Mouse (Mus musculus): ENCODE data around the gene Prkar1b. TPM values are rescaled to one million over a fixed set of nuclear protein-coding genes. Genes with fewer than 3 reads are reported as not detected.

The Prkar1b gene
- polyA plus RNA-seq, 1 experiment = 0.01 TPM

DNA sequence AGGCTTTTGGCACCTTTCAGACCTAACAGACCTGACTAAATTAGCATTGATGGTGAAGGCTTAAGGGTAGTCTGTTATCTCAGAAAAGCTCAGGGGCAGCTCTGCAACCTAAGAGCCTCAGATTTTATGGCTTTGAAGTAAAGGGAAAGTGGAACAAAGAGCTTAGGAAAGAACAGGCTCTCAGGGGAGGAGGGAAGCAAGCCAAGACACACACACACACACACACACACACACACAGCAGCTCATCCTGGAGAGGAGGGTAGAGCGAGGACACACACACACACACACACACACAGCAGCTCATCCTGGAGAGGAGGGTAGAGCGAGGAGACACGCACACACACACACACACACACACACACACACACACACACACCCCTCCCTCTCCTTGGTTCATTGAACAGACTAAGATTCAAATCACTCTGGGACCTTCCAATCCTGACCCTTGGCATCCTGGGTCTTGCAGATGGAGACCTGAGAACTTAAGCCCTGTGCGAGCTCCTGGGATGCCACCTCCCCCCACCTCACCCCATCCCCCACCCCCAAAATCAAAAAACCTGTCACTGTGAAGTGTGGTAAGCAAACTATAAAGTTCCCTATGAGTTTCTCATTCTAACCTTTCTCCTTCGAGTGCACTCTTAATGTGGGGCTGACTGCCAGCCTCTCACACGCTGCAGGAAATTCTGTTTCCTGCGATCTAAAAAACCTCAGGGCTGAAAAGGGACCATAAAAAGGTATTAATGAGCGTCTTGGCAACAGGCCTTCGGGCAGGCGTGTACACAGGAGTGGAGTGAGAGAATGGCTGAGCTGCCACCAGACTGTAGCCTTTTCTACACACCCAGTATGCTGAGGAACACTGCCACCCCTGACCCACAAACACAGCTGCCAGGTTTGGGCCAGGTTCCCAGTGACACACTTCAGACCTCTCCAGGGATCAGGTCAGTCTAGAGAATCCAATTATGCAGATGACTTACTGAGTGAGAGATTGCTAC is 25.1 kb upstream of the Prkar1b start:
- Histone ChIP-seq H3K4me1 (ENCODE audit: control insufficient read depth) (peaks cover 9% of the 10 kb centered on the region), H3K36me3 (ENCODE audit: control insufficient read depth) (peaks cover 83% of the 10 kb centered on the region)

DNA sequence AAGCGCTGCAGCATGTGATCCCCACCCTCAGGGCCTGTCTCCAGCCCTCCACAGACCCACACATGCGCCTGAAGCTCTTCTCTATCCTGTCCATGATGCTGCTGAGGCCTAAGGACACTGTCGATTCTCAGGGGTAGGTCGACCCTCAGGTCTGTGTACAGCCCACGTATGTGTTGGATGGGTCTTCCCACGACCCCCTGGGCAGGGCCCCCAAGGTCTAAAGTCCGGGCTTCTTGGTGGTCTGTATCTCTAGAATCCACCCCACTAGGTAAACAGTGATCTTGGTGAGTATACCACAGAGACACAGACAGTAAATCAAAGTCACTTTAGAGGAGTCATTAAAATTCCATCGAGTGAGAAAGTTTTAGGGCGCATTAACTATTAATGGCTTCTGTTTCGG is 24.3 kb upstream of the Prkar1b start:
- Histone ChIP-seq H3K36me3 (ENCODE audit: control insufficient read depth) (peaks cover 77% of the 10 kb centered on the region), H3K9me3 (ENCODE audit: control insufficient read depth, low read length) (no peaks in the 10 kb centered on the region), H3K4me3 (replicated peaks) (no peak overlapping the region), H3K4me1 (ENCODE audit: control insufficient read depth) (peaks cover 4% of the 10 kb centered on the region; the same call in 1 of the 2 replicates), H3K27me3 (ENCODE audit: control insufficient read depth) (no peaks in the 10 kb centered on the region)
- no peak for TF ChIP-seq GATA1 (IDR thresholded peaks at IDR 0.05; ENCODE audit: low read length)
- TF ChIP-seq TAL1 (IDR thresholded peaks at IDR 0.05; ENCODE audit: low read length) = no peak

More for the DNA sequence above, 25.1 kb upstream of the Prkar1b start:
- H3K27me3 ChIP-seq (ENCODE audit: control insufficient read depth) = no peaks in the 10 kb centered on the region
- no peaks in the 10 kb centered on the region for H3K9me3 ChIP-seq (ENCODE audit: control insufficient read depth, low read length)
- TF ChIP-seq GATA1 (IDR thresholded peaks at IDR 0.05; ENCODE audit: low read length) (no peak), TAL1 (IDR thresholded peaks at IDR 0.05; ENCODE audit: low read length) (no peak)
- no peak overlapping the region for H3K4me3 ChIP-seq (replicated peaks)

DNA sequence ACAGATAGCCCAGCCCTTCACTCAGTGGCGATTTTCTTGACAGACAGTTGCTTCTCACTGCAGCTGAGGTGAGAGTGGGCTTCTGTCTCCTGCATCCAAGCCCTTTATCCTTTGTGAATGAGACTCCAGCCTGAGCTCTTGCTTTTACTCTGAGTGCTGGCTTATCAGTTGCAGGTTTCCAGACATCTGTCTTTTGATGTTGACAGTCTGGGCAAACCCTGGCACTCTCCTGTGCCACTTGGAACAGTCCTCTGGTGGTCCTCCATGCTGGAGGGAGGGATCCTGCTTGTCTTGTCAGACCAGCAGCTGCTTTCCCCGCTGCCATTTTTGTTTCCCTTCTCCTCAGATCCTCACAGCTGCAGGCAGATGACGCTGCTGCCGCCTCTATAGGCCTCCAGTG is 22.1 kb upstream of the Prkar1b start:
- Histone ChIP-seq H3K4me1 (ENCODE audit: control insufficient read depth) (peaks cover 5% of the 10 kb centered on the region), H3K9me3 (ENCODE audit: control insufficient read depth, low read length) (no peaks in the 10 kb centered on the region), H3K36me3 (ENCODE audit: control insufficient read depth) (peaks cover 75% of the 10 kb centered on the region), H3K27me3 (ENCODE audit: control insufficient read depth) (no peaks in the 10 kb centered on the region), H3K4me3 (replicated peaks) (no peak overlapping the region)
- no peak for TF ChIP-seq TAL1 (IDR thresholded peaks at IDR 0.05; ENCODE audit: low read length)
- TF ChIP-seq GATA1 (IDR thresholded peaks at IDR 0.05; ENCODE audit: low read length) = no peak

DNA sequence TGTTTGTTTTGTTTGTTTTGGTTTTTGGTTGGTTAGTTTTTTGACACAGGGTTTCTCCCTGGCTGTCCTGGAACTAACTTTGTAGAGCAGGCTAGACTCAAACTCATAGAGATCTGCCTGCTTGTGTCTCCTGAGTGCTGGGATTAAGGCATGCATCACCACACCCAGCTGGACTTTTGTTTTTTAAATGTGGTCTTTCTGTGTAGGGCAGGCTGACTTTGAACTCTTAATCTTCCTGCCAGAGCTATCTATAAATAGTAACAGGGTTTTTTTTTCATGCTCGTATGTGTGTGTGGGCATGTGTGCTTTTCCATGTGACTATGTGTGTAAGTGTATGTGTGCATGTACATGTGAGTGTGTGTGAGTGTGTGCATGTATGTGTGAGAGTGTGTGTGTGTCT is 17.7 kb upstream of the Prkar1b start:
- TF ChIP-seq TAL1 (IDR thresholded peaks at IDR 0.05; ENCODE audit: low read length) (no peak), GATA1 (IDR thresholded peaks at IDR 0.05; ENCODE audit: low read length) (no peak)

DNA sequence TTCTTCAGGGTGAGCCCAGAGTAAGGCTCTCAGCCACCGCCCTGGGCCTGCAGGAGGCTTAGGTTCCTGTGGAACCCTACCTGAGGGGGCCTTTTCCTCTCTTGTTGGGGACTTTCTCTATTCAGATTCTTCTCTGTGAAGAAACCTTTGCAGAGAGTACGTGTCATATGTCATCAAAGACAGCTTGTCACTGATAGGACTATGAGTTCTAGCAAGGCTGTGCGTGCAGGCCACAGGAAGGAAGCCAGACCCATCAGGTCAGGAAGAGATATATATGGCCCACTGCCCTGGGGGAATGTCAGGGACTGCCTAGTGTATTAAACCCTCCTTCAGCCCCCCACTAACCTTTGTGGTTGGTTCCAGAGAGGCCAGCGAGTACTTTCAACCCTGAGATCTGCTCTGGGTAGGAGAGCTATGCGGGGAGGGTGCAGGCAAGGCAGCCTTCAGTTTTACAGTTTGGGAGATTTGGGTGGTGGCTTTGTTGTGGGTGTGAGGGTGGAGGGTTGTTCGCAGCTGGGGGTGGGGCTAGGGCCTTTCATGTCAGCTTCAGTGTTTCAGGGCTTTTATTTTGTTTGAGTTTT is 17.1 kb upstream of the Prkar1b start:
- H3K36me3 ChIP-seq (ENCODE audit: control insufficient read depth) = peaks cover 77% of the 10 kb centered on the region
- TF ChIP-seq GATA1 (IDR thresholded peaks at IDR 0.05; ENCODE audit: low read length) = no peak
- TF ChIP-seq TAL1 (IDR thresholded peaks at IDR 0.05; ENCODE audit: low read length) = no peak
- H3K4me1 ChIP-seq (ENCODE audit: control insufficient read depth) = peaks cover 16% of the 10 kb centered on the region
- no peaks in the 10 kb centered on the region for H3K9me3 ChIP-seq (ENCODE audit: control insufficient read depth, low read length)
- H3K4me3 ChIP-seq (replicated peaks) = no peak overlapping the region
- H3K27me3 ChIP-seq (ENCODE audit: control insufficient read depth) = no peaks in the 10 kb centered on the region

More for the DNA sequence above, 17.7 kb upstream of the Prkar1b start:
- peaks cover 76% of the 10 kb centered on the region for H3K36me3 ChIP-seq (ENCODE audit: control insufficient read depth)
- H3K4me1 ChIP-seq (ENCODE audit: control insufficient read depth) = peaks cover 12% of the 10 kb centered on the region
- H3K9me3 ChIP-seq (ENCODE audit: control insufficient read depth, low read length) = no peaks in the 10 kb centered on the region
- no peak overlapping the region for H3K4me3 ChIP-seq (replicated peaks)
- no peaks in the 10 kb centered on the region for H3K27me3 ChIP-seq (ENCODE audit: control insufficient read depth)

DNA sequence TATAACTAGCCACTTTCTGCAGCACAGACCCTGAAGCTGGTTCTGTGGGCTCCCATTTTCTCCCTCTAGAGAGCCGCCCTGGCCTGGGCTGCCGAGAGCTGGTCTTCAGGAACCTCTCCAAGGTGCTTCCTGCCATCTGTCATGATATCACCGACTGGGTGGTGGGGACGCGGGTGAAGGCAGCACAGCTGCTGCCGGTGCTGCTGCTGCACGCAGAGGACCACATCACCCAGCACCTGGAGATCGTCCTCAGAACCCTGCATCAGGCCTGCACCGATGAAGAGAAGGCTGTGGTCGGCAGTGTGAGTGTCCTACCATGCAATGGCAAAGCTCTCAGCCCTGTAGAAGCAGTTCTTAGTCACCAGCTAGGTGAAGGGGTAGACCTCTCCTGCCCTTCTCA is 11.8 kb upstream of the Prkar1b start:
- Histone ChIP-seq H3K9me3 (ENCODE audit: control insufficient read depth, low read length) (no peaks in the 10 kb centered on the region), H3K36me3 (ENCODE audit: control insufficient read depth) (peaks cover 71% of the 10 kb centered on the region), H3K4me3 (replicated peaks) (no peak overlapping the region), H3K27me3 (ENCODE audit: control insufficient read depth) (no peaks in the 10 kb centered on the region), H3K4me1 (ENCODE audit: control insufficient read depth) (peaks cover 11% of the 10 kb centered on the region)
- TF ChIP-seq GATA1 (IDR thresholded peaks at IDR 0.05; ENCODE audit: low read length) (no peak), TAL1 (IDR thresholded peaks at IDR 0.05; ENCODE audit: low read length) (no peak)

DNA sequence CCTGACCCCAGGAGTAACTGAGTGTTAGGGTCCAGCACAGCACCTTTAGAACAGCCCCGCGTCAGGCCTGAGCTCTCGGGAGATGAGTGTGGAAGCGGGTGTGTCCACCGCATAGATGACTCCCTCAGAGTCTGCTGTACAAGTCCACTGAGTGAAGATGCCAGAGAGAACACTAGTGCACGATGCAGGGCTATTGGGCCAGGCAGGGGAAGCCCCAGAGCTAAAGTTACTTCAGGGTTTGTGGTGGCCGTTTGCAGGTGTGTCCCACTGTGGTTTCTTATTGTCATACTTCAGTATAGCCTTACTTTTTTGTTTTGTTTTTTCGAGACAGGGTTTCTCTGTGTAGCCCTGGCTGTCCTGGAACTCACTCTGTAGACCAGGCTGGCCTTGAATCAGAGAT is 11.1 kb upstream of the Prkar1b start:
- Histone ChIP-seq H3K4me3 (replicated peaks) (no peak overlapping the region), H3K27me3 (ENCODE audit: control insufficient read depth) (no peaks in the 10 kb centered on the region), H3K9me3 (ENCODE audit: control insufficient read depth, low read length) (no peaks in the 10 kb centered on the region), H3K4me1 (ENCODE audit: control insufficient read depth) (peaks cover 9% of the 10 kb centered on the region), H3K36me3 (ENCODE audit: control insufficient read depth) (peaks cover 72% of the 10 kb centered on the region)
- TF ChIP-seq GATA1 (IDR thresholded peaks at IDR 0.05; ENCODE audit: low read length) (no peak), TAL1 (IDR thresholded peaks at IDR 0.05; ENCODE audit: low read length) (no peak)

DNA sequence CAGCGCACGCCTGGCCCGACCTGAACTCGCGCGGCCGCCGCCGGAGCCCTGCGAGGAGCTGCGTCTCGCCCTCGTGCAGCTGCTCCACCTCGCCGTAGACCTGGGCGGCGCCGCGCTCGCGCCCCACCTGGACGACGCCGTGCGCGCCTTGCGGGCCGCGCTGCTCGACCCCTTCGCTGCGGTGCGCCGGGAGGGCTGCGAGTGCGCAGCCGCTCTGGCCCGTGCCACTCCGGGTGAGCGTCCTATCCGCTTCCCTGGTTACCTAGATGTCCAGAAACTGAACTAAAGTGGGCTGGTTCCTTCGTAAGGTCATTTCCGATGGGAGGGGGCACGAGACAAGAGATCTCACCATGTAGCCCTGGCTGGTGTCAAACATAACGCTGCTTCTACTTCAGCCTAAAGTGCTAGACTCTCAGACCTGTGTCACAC is 816 bp upstream of the Prkar1b start:
- Histone ChIP-seq H3K9me3 (ENCODE audit: control insufficient read depth, low read length) (no peaks in the 10 kb centered on the region), H3K4me1 (ENCODE audit: control insufficient read depth) (peaks cover 35% of the 10 kb centered on the region), H3K36me3 (ENCODE audit: control insufficient read depth) (peaks cover 39% of the 10 kb centered on the region), H3K4me3 (replicated peaks) (peak overlapping the region; percentile 82), H3K27me3 (ENCODE audit: control insufficient read depth) (no peaks in the 10 kb centered on the region)
- TF ChIP-seq TAL1 (IDR thresholded peaks at IDR 0.05; ENCODE audit: low read length) (no peak), GATA1 (IDR thresholded peaks at IDR 0.05; ENCODE audit: low read length) (no peak)

DNA sequence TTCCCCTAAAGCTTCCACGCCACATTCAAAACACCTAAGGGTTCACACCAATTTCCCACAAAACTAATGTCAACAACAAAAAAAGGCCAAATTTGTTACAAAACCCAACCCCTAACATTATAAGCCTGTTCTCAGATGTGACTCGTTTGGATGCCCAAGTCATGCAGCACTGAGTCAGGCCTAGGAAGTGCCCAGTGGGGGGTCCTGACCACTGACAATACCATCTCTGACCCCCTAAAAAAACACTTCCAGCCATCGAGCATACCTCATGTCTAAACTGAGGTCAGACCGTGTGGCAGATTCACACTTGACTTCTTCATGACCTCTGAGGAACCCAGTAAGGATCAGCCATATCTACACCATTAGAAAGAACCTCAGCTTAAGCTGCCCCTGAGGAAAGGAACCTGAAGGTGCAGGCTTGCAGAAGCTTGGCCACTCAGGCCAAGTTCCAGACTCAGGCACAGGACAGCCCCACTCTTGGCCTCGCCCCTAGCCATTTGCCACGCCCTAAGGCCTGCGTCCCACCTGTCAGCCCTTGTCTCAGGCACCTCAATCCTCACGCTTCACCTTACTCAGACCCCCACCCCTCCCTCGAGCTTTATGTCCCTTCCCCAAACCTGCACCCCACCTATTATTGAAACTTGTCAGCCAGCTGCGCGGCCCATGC is 662 bp downstream of the Prkar1b start:
- Histone ChIP-seq H3K9me3 (ENCODE audit: control insufficient read depth, low read length) (peaks cover 3% of the 10 kb centered on the region), H3K4me1 (ENCODE audit: control insufficient read depth) (peaks cover 31% of the 10 kb centered on the region), H3K36me3 (ENCODE audit: control insufficient read depth) (peaks cover 26% of the 10 kb centered on the region), H3K4me3 (replicated peaks) (peak overlapping the region; percentile 82), H3K27me3 (ENCODE audit: control insufficient read depth) (no peaks in the 10 kb centered on the region)
- TF ChIP-seq GATA1 (IDR thresholded peaks at IDR 0.05; ENCODE audit: low read length) = no peak
- no peak for TF ChIP-seq TAL1 (IDR thresholded peaks at IDR 0.05; ENCODE audit: low read length)
